Mouse (Mus musculus): ENCODE data around the gene Dynlrb1. TPM values are rescaled to one million over a fixed set of nuclear protein-coding genes. Genes with fewer than 3 reads are reported as not detected.
A peak's percentile ranks its signal among the peaks of the same experiment; 100 is the strongest.

Gene Dynlrb1
- total RNA-seq, 2 experiments from 2014 or later, result 286 to 313 TPM

DNA sequence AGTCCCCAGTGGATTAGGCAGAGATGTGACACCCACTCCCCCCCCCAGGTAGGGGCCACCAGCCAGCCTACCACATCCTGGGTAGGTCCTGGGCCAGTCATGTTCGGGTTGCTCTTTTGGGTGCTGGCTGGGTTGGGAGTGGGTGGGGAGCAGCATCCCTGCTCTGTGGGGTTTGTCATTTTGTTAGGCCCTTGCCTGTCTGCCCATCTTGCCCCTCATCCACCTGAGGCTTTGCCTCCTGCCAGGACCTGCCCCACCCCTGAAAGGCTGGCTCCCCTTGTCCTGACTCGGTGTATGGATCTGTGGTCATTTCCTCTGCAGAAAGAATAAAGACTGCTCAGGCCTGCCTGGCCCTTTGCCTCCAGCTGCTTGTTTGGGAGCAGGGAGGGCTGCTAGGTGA is 41.4 kb downstream of the Dynlrb1 start:
- DNase-seq (ENCODE audit: low spot score in 2 of 2), result no peak
- intact Hi-C loops (cut with DNase I), result loop anchor here (2.0 kb wide), 1 partner anchor 105 kb away; no protein-coding TSS in a partner anchor

DNA sequence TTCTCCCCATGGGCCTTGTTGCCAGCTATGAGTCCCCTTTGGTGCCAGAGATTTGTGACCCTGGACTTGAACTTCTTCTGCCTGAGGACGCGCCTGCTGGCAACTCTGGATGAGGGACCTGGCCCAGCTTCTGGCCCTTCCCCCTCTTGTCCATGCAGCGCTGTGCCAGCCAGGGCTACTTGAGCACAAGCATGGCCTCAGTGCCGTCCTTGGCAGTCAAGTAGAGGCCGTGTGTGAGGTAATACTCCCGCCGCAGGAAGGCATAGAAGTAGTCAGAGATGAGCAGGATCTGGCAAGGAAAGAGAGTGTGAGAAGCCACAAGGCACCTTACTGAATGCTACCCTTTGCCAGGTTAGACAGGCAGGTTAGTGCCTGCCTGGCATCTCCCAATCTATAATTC is 42.0 kb downstream of the Dynlrb1 start:
- DNase-seq (ENCODE audit: low spot score in 2 of 2), result no peak
- intact Hi-C loops (cut with DNase I), result no loop called here

DNA sequence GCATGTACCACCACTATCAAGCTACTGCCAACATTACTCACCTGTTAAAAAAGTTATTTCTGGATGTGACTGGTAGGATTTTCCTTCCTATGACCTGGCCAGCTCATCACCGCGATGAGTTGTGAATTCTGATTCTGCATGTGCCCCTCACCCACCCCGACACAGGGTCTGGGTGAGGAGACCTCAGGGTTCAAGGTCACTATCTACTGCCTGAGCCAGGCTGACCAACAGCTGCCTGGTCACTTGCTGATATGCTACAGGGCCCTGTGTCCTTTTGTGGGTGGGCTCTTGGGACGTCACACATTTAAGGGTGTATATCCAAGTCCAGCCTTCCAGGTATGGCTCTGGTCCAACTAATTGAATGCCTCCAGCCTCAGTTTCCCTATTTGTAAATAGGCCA is 42.8 kb downstream of the Dynlrb1 start:
- intact Hi-C loops (cut with DNase I), result no loop called here
- DNase-seq (ENCODE audit: low spot score in 2 of 2), result no peak

DNA sequence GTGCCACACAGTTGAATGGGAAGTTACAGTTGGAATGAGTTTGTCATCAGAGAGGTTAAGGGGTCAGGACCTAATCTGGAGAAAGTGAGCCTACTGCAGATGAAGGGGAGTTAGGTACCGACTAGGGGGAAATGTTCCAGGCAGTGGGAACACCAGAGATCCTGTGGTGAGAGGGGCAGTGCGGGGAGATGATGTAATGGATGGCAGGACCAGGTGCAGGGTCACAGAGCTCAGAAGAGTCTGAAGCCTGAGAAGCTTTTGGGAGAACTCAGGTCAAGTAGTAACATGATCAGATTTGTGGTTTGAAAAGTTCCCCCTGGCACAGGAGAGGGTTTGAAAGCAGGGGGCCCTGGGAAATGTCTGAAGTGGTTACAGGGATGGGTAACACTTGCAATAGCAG is 43.8 kb downstream of the Dynlrb1 start:
- intact Hi-C loops (cut with DNase I), result no loop called here
- no peak for DNase-seq (ENCODE audit: low spot score in 2 of 2)

DNA sequence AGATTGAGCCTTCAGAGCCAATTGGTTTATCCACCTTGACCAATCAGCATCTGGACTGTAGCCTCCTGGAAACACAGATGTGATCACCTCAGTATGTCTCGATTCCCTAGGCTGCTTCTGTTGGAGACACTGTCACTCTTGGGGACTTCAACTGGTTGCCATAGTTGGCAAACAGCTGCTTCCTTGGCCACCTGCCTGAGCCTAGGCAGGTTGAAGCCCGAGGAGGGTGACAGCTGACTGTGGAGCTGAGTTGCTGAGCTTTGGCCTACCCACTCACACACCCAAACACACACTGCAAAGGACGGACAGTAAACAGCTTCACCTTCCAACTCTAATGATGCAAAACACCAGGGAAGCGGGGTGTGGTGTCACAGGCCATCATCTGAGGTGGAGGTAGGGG is 47.5 kb downstream of the Dynlrb1 start:
- peak in 1 of 2 experiments; percentile 33 for DNase-seq (ENCODE audit: low spot score in 2 of 2)

DNA sequence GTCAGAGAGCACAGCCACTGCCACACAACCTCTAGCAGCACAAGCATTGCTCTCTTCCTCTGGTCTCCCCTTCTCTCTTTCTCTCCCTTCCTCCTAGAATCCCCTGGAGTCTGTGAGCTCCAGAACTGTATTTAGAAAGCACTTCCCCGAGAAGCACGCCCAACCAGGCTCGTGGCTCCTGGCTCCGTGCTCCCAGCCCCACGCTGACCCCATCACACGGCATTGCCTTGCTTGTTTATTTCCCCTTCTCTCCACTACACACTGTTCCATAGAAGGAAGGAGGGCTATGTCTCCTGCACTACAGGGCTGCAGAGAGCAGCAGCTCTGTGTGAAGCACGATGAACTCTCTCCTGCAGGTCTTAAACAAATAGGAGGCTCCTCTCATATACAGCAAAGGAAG is 48.3 kb downstream of the Dynlrb1 start:
- DNase-seq (ENCODE audit: low spot score in 2 of 2), result no peak
- intact Hi-C loops (cut with DNase I), result no loop called here

More for the DNA sequence above, 47.5 kb downstream of the Dynlrb1 start:
- intact Hi-C loops (cut with DNase I), result no loop called here

DNA sequence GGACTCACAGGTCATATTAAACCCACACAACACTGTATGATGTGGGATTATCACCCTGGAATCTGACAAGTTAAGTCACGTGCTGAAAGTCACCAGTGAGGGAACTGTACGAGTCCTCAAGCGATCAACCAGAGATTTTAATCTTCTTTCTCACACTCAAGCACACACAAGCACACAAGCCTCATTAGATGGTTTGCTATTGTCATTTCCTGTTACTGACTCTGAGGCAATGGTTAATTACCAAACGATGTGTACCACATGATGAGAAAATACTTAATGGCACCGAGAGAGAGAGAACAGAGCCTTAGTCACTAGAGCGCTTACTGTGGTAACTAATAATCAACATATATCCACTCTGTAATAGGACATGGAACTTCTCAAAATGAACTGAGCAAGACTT is 49.4 kb downstream of the Dynlrb1 start:
- intact Hi-C loops (cut with DNase I), result no loop called here
- DNase-seq (ENCODE audit: low spot score in 2 of 2), result no peak

DNA sequence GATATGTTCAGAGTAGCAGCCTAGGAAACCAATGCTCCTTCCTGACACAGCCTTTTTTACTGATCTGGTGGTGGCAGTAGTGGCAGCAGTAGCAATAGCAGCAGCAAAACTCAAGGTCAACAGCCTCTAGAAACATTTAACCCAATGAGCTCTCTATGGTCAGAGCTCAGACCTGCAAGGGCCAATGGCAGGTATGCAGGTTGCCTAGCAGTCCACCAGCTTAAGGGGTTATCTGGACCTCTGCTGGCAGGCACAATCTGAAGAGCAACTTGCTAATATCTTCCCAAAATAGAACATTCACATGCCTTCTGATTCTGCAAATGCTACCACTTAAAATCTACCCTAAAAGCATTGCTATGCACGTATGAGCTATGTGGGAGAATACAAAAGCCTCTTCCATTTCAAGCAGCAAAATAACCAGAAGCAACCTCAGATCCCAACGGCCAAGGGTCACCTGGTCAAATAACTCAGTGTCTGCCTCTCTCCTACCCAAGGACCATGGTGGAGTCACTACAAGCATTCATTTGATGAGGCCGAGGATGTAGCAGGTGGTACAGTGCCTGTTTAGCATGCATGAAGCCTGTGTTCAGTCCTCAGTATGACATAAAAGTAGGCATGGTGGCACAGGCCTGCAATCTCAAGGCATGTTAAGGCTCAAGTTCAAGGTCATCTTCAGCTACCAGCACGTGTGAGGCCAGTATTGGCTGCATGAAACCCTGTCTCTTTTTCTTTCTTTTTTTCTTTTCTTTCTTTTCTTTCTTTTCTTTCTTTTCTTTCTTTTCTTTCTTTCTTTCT is 51.3 kb downstream of the Dynlrb1 start:
- intact Hi-C loops (cut with DNase I), result no loop called here
- DNase-seq (ENCODE audit: low spot score in 2 of 2), result no peak

DNA sequence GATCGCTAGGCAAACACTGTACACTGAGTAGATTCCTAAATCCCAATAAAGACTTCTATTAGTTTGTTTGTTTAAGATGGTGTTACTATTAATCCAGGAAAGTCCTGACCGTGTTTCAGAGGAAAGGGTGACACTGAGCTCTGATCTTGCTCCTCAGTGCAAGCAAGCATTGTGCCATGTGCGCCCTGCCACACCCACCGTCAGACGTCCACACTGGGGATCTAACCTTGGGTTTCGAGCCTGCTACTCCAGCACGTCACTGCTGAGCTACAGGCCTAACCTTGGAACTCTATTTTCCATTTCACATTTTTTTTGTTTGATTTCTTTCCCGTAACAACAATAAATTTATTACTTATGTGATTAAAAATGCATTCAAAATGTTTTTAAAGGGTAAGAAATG is 53.7 kb downstream of the Dynlrb1 start:
- DNase-seq (ENCODE audit: low spot score in 2 of 2), result no peak
- intact Hi-C loops (cut with DNase I), result no loop called here

DNA sequence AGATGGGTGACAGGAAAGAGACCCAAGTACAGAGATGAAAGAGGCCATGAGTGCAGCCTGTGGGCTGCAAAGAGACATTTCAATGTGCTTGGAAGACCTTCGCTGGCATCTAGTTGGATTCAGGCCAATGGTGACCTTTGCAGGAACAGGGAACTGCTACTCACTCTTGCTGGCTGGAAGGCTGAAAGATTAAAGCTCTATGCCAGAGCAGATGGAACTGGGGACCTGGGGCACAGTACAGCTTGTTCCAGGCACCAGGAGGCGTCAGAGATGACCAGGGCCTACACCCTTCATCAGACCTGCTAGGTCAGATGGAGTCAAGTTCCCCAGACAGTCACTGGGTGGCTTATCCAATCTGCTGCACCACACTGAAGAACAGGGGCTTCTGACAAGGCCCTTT is 57.0 kb downstream of the Dynlrb1 start:
- intact Hi-C loops (cut with DNase I), result no loop called here
- no peak for DNase-seq (ENCODE audit: low spot score in 2 of 2)

DNA sequence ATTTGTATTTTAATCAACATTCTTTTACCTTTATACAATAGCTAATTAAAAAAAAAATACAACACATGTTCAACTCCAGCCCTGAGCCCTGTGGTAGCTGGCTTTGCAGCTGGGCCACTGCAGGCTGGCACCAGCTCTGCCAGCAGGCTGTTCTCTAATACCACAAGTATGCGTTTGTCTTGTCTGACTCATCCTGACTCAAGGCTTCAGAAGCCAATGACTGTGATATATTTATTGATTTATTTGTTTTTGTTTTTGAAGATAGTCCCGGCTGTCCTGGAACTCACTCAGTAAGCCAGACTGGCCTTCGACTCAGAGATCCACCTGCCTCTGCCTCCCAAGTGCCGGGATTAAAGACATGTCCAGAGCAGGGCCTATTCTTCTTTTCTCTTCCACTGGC is 57.6 kb downstream of the Dynlrb1 start:
- intact Hi-C loops (cut with DNase I), result no loop called here
- DNase-seq (ENCODE audit: low spot score in 2 of 2), result no peak

DNA sequence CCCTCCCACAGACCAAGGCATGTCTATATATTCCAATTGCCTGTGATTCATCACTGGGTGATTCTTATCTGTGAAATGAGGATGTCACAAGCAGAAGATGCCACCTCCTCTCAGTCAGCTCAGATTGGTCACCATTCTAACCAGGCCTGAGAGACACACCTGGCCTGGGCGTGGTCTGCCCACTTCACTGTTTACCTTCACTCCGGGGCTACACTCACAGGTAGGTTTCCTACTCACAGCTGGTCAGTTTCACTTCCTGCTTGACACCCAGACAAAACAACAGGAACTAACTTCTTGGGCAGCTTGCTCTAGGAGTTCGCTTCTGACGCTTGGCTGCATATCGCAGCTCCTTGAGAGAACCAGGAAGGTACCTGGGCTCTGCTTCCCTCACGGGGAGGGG is 59.1 kb downstream of the Dynlrb1 start:
- no peak for DNase-seq (ENCODE audit: low spot score in 2 of 2)
- intact Hi-C loops (cut with DNase I), result no loop called here

DNA sequence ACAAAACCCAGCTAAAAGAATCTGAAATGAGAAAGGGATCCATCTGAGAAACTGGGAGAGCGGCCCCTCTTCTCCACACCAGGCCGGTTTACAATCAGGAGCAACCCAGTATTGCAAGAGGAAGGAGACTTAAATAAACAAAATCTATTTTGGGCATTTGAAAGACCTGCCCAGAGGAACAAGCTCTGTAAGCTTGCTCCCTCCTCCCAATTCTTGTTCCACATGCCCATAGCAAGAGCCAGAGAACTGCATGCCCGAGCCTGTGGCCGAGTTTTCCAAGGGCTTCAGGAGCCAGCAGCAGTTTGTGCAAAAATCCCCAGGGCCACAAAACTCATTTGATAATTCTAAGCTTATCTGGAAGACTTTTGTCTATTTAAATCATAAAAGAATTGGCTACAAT is 63.2 kb downstream of the Dynlrb1 start:
- DNase-seq (ENCODE audit: low spot score in 2 of 2), result no peak
- intact Hi-C loops (cut with DNase I), result no loop called here

Other genes with a start within 250 kb of the Dynlrb1 start
- under 1 TPM; 0.11 to 0.16 TPM for gene Gm14226, start 218.3 kb upstream of the Dynlrb1 start, total RNA-seq (2021)
- 10 to 100 TPM; 14.0 to 14.5 TPM for gene Ahcy, start 162.0 kb upstream of the Dynlrb1 start, total RNA-seq (2021)
- gene Itch, start 103.0 kb upstream of the Dynlrb1 start, total RNA-seq (2021), result 10 to 100 TPM; 52.0 to 52.1 TPM
- gene Map1lc3a, start 39.8 kb downstream of the Dynlrb1 start, total RNA-seq (2021), result 100 to 1,000 TPM; 346 to 373 TPM
- 10 to 100 TPM; 29.1 to 29.5 TPM for gene Pigu, start 120.9 kb downstream of the Dynlrb1 start, total RNA-seq (2021)
- 100 to 1,000 TPM; 175 to 194 TPM for gene Trp53inp2, start 144.5 kb downstream of the Dynlrb1 start, total RNA-seq (2021)
- 10 to 100 TPM; 65.1 to 65.8 TPM for gene Ncoa6, start 237.4 kb downstream of the Dynlrb1 start, total RNA-seq (2021)